Mouse (Mus musculus): ENCODE measurements around the gene Gse1.

DNA sequence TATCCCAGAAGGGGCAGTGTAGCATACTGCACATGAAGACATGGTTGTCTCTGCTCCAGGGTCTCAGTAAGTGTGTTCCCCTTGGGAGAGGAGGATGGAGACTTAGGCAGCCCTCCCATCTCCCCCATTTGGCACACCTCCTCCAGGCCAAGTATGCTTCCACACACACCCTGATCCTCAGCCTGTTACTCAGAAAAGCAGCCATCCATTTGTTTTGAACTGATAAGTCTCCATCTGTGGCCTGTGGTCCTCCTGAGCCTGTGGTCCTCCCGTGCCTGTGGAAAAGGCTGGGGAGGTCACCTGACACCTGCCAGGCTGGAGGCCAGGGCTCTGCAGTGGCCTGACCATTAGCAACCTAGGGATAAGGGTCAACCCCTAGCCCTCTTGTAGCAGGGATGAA, 197.8 kb downstream of the Gse1 start:
- TF ChIP-seq CTCF (IDR thresholded peaks at IDR 0.05; ENCODE audit: control insufficient read depth, insufficient read depth, low read length) (no peak), POLR2A (IDR thresholded peaks at IDR 0.05; ENCODE audit: borderline replicate concordance, control insufficient read depth, low read depth, low read length) (no peak)
